Mouse (Mus musculus) heart, postnatal 0 days (tissue): ENCODE measurements around the gene Dppa5a.

ENCODE experiments used
- CTCF ChIP-seq: IDR thresholded peaks from 2 replicates; pipeline ENCODE4 v1.5.1; 2016; ENCODE audit warnings: antibody characterized with exemption, control low read depth, low read depth
- EP300 ChIP-seq: IDR thresholded peaks from 2 replicates; pipeline ENCODE4 v1.6.1; 2016; ENCODE audit warnings: antibody characterized with exemption, low read depth

GRCm38 (mm10) chr9:78371441-78371840 lies 3.5 kb upstream of the Dppa5a start:
- TF ChIP-seq CTCF (no peak), EP300 (no peak)
